ENCODE assay signal across 8 mouse cellular contexts in the genomic region with DNA sequence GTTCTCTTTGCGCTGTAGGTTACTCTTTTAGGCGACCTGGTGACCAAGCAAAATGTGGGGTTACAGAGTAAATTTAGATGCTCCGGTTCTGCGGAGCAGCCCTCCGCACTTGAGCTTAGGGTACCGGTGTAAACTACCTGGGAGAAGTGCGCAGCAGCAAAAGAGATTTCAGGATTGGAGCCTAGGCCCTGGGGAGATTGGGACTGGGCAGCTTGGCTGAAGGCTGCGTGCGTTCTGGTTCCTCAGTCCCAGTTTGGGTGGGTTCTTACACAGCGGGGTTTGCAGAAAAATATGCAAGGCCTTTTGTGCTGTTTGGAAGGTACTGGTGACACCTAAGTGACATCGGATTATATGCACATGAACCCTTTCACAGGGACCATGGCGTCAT. TPM values are rescaled to one million over a fixed set of nuclear protein-coding genes. Genes with fewer than 3 reads are reported as not detected.
DNase-seq lines count a peak whose midpoint lies in the region; ATAC-seq and TF ChIP-seq lines count a peak whose summit lies in the region.

No protein-coding gene starts in this region.

- no peak for TF ChIP-seq CTCF in cerebellum, adult 2 months (IDR thresholded peaks at IDR 0.05; ENCODE audit: borderline replicate concordance, insufficient read depth, low read depth, low read length)
- no peak for TF ChIP-seq CTCF in testis, adult 2 months (IDR thresholded peaks at IDR 0.05; ENCODE audit: control insufficient read depth, insufficient read depth, insufficient replicate concordance, low read depth, low read length)
- TF ChIP-seq CTCF in liver, embryonic 14.5 days (IDR thresholded peaks at IDR 0.05; ENCODE audit: low read depth), result no peak

- H3K4me3 ChIP-seq in cerebellum, adult 2 months (replicated peaks; ENCODE audit: insufficient read depth, low read depth, low read length), result peak overlapping the region; percentile 53
- peak overlapping the region; percentile 95 for H3K4me3 ChIP-seq in testis, adult 2 months (ENCODE audit: control insufficient read depth, low read depth, low read length)
- H3K4me3 ChIP-seq in liver, embryonic 14.5 days (ENCODE audit: insufficient read depth in 1 of 2, low read depth in 2 of 2, low read length in 2 of 2), result peak overlapping the region; percentile 33 to 43

- no peaks in the 10 kb centered on the region for H3K27me3 ChIP-seq in cerebellum, adult 2 months (ENCODE audit: control insufficient read depth, insufficient read depth, low read length)
- no peaks in the 10 kb centered on the region for H3K27me3 ChIP-seq in testis, adult 2 months (ENCODE audit: control insufficient read depth, insufficient read depth, low read length)
- H3K27me3 ChIP-seq in liver, embryonic 14.5 days (ENCODE audit: control insufficient read depth, insufficient read depth, low read length), result no peaks in the 10 kb centered on the region

- H3K36me3 ChIP-seq in testis, adult 2 months (ENCODE audit: control insufficient read depth, insufficient read depth, low read length), result no peaks in the 10 kb centered on the region; the same call in 1 of the 2 replicates
- no peaks in the 10 kb centered on the region for H3K36me3 ChIP-seq in liver, embryonic 14.5 days (replicated peaks; ENCODE audit: control insufficient read depth, insufficient read depth, low read depth)

- no peak overlapping the region for H3K27ac ChIP-seq in cerebellum, adult 2 months (ENCODE audit: insufficient read depth, low read length)
- peak overlapping the region; percentile 99 for H3K27ac ChIP-seq in testis, adult 2 months (ENCODE audit: control insufficient read depth, insufficient read depth, low read depth, low read length)
- no peak overlapping the region for H3K27ac ChIP-seq in liver, embryonic 14.5 days

- ATAC-seq in liver, embryonic 14.5 days (ENCODE audit: insufficient read depth), result peak; percentile 25; the same call in 1 of the 2 replicates

- H3K9me3 ChIP-seq in liver, embryonic 14.5 days (ENCODE audit: control insufficient read depth, low read length), result no peaks in the 10 kb centered on the region

- no peak for TF ChIP-seq POLR2A in cerebellum, adult 2 months (IDR thresholded peaks at IDR 0.05; ENCODE audit: borderline replicate concordance, insufficient read depth, low read length)
- TF ChIP-seq POLR2A in testis, adult 2 months (IDR thresholded peaks at IDR 0.05; ENCODE audit: control insufficient read depth, low read depth, low read length), result no peak

- H3K9ac ChIP-seq in liver, embryonic 14.5 days (replicated peaks), result no peak overlapping the region

- H3K4me2 ChIP-seq in liver, embryonic 14.5 days (ENCODE audit: low read depth), result peak overlapping the region; percentile 58

- H3K4me1 ChIP-seq in cerebellum, adult 2 months (ENCODE audit: control insufficient read depth, insufficient read depth, low read length), result no peaks in the 10 kb centered on the region
- H3K4me1 ChIP-seq in testis, adult 2 months (ENCODE audit: control insufficient read depth, insufficient read depth, low read length), result peaks cover 4% of the 10 kb centered on the region; the same call in 1 of the 2 replicates
- 0 out of 4 replicates have a peak, but pooled peaks cover 0 to 2% of the 10 kb centered on the region in 2 experiments for H3K4me1 ChIP-seq in liver, embryonic 14.5 days (replicated peaks; ENCODE audit: control insufficient read depth in 2 of 2, insufficient read depth in 2 of 2, low read length in 1 of 2)

- 22% methylated on average over 12 of the region's 12 CpGs for WGBS in cerebellum, adult 2 months
- 12% methylated on average over 12 of the region's 12 CpGs for WGBS in liver, embryonic 14.5 days (ENCODE audit: insufficient replicate concordance)

- no peak for TF ChIP-seq EP300 in liver, embryonic 14.5 days (IDR thresholded peaks at IDR 0.05; ENCODE audit: low read depth)

- DNase-seq in cerebellum, adult 2 months, result no peak
- no peak for DNase-seq in cerebellum, postnatal 25 days
- DNase-seq in testis, postnatal 14 days (ENCODE audit: low spot score), result no peak
- no peak for DNase-seq in liver, embryonic 14.5 days (ENCODE audit: low read depth in 3 of 3, low spot score in 3 of 3)
- no peak for DNase-seq in retina, postnatal 1 day
- no peak for DNase-seq in MN1 (ENCODE audit: low spot score)
- DNase-seq in right cerebral cortex, postnatal 25 days, result no peak

RNA-seq across cellular contexts. Expression of gene Crtap, which starts 22.0 kb away (rescaled TPM):
- 12.9 and 13.1 TPM in 2 replicates for polyA plus RNA-seq in cerebellum, adult 2 months (2012; rRNA removed)
- 29.7 and 35.2 TPM in 2 replicates for polyA plus RNA-seq in testis, adult 2 months (2012; rRNA removed)
- 12.8 and 13.1 TPM in 2 replicates for polyA plus RNA-seq in liver, embryonic 14.5 days (2012; rRNA removed)
- 13.7 and 19.6 TPM in 2 replicates for polyA plus RNA-seq in liver, embryonic 14.5 days (2014; fragmentation: Nextera tagmentation; extraction: Ambion mirVana)

RNA-seq across cellular contexts. Expression of gene Glb1, which starts 32.4 kb away (rescaled TPM):
- 22.2 and 23.0 TPM in 2 replicates for polyA plus RNA-seq in cerebellum, adult 2 months (2012; rRNA removed)
- 18.0 and 19.5 TPM in 2 replicates for polyA plus RNA-seq in testis, adult 2 months (2012; rRNA removed)
- polyA plus RNA-seq in liver, embryonic 14.5 days (2012; rRNA removed), result 10.2 and 10.5 TPM in 2 replicates
- 13.1 TPM in 2 replicates for polyA plus RNA-seq in liver, embryonic 14.5 days (2014; fragmentation: Nextera tagmentation; extraction: Ambion mirVana)

RNA-seq across cellular contexts. Expression of gene Tmppe, which starts 32.4 kb away (rescaled TPM):
- polyA plus RNA-seq in cerebellum, adult 2 months (2012; rRNA removed), result 4.1 and 4.5 TPM in 2 replicates
- 1.2 TPM in 2 replicates for polyA plus RNA-seq in testis, adult 2 months (2012; rRNA removed)
- 1.2 TPM in 2 replicates for polyA plus RNA-seq in liver, embryonic 14.5 days (2012; rRNA removed)
- 0.36 and 0.62 TPM in 2 replicates for polyA plus RNA-seq in liver, embryonic 14.5 days (2014; fragmentation: Nextera tagmentation; extraction: Ambion mirVana)

RNA-seq across cellular contexts. Expression of gene Bcl2a1c, which starts 38.5 kb away (rescaled TPM):
- polyA plus RNA-seq in cerebellum, adult 2 months (2012; rRNA removed), result not detected in 2 replicates
- polyA plus RNA-seq in testis, adult 2 months (2012; rRNA removed), result not detected in 2 replicates
- not detected in 2 replicates for polyA plus RNA-seq in liver, embryonic 14.5 days (2012; rRNA removed)
- not detected in 2 replicates for polyA plus RNA-seq in liver, embryonic 14.5 days (2014; fragmentation: Nextera tagmentation; extraction: Ambion mirVana)

Comparison
In these comparisons a context has a peak if more than half of its experiments do, and no peak if none do; other contexts are left out.
1. H3K4me3 ChIP-seq: peak in every context shown above with its lines; median percentile 95 in testis, adult 2 months; 53 in cerebellum, adult 2 months; 38 in liver, embryonic 14.5 days.